ENCODE assay signal across 20 mouse cellular contexts in genomic region chr17:79243426-79243825, GRCm38 (mm10).
DNase-seq lines count a peak whose midpoint lies in the region.
"Had no signal": no experiment of that assay in that cellular context is flagged by ENCODE, and none has a peak within 500 bp of the region (broad histone marks: within the 10 kb centered on the region; RNA-seq: fewer than 3 reads in every experiment).

No protein-coding gene starts in this region.

- intact Hi-C loops in left cerebral cortex, postnatal 4 days (cut with DNase I): no loop called here
- intact Hi-C loops in left cerebral cortex, postnatal 36 days (cut with DNase I): no loop called here

- no peaks in the 10 kb centered on the region for H3K4me1 ChIP-seq in heart, embryonic 10.5 days

- peak; percentile 67 to 76 for DNase-seq in cerebellum, postnatal 10 days
- no peak for DNase-seq in cerebellum, adult 11-12 months
- DNase-seq in cerebellum, postnatal 14 days: peak; percentile 51 to 72
- DNase-seq in cerebellum, adult 9-11 months: no peak
- peak; percentile 33 for DNase-seq in heart, adult 11 months
- DNase-seq in heart, embryonic 10.5 days (ENCODE audit: low spot score): no peak
- DNase-seq in left cerebral cortex, postnatal 4 days: peak; percentile 26
- DNase-seq in left cerebral cortex, postnatal 36 days (ENCODE audit: low spot score in 2 of 2): no peak
- DNase-seq: adrenal gland, adult 2 months; adrenal gland, adult 8-10 months; adrenal gland, postnatal 10 days; adrenal gland, postnatal 14 days; adrenal gland, postnatal 25 days; adrenal gland, postnatal 36 days; B cell, adult 2 months; cerebellum, adult 11 months; cerebellum, adult 18-20 months had no signal

- H3K27ac ChIP-seq in heart, embryonic 10.5 days: no peak overlapping the region

- 86% methylated on average over 2 of the region's 2 CpGs for WGBS in heart, embryonic 10.5 days

- no peaks in the 10 kb centered on the region; the same call in 1 of the 2 replicates for H3K9me3 ChIP-seq in heart, embryonic 10.5 days

- H3K36me3 ChIP-seq in heart, embryonic 10.5 days: no peaks in the 10 kb centered on the region
- H3K36me3 ChIP-seq: G1E had no signal

- H3K4me3 ChIP-seq in heart, embryonic 10.5 days: no peak overlapping the region

- no peaks in the 10 kb centered on the region for H3K27me3 ChIP-seq in heart, embryonic 10.5 days (ENCODE audit: insufficient read depth, poor library complexity, severe bottlenecking)
- H3K27me3 ChIP-seq: CH12.LX, Patski had no signal

Comparison
In these comparisons a context has a peak if more than half of its experiments do, and no peak if none do; other contexts are left out.
1. DNase-seq: peak in cerebellum, postnatal 10 days (2 of 2), cerebellum, postnatal 14 days (2 of 2), heart, adult 11 months (single experiment) and left cerebral cortex, postnatal 4 days (single experiment); none in cerebellum, adult 11-12 months (single experiment), cerebellum, adult 9-11 months (single experiment), heart, embryonic 10.5 days (single experiment) and left cerebral cortex, postnatal 36 days (0 of 2).